Mouse (Mus musculus) urinary bladder, postnatal 14 days (tissue): Measurements from ENCODE around the gene App.
A peak's percentile ranks its signal among the peaks of the same experiment; 100 is the strongest.

Experiments
- DNase-seq: peaks from one replicate; pipeline ENCODE4 v3.0.0; 2021; ENCODE audit warnings: low spot score

The App gene

DNA sequence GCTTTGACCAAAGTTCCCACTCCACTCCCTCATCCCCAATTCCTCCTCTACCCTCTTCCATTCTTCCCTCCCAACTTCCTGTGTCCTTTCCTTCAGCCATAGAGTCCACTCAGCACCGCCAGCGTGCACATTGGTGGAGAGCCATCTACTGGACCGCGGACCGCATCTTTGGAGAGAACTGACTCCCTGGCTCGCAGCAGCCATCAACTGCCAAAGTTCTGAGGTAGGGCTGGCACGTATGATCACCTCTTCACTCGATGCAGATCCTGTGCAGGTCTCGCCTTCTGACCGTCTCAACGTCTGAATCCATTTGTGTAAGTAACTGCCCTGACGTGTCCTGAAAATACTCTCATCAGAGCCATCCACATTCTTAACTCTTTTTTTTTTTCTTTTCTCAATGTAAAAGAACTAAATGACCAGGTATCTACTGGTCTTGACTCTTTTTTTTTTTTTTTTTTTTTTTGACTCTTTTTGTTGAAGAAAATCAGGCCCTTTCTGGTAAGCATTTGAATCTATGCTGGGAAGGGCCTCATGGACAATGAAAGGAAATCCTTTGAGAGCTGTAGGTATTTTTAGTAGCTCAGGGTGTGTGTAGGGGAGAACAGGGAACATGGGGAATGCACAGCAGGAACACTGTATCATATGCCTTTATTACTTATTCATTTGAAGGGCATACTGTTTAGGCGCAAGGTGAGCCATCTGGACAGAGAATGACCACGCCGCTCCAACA is 200.0 kb downstream of the App start:
- DNase-seq, result no peak

- no peak for DNase-seq
Measured at GRCm38 (mm10) chr16:84971535-84972330, 201.8 kb downstream of the App start.

- DNase-seq, result no peak
Measured at GRCm38 (mm10) chr16:84969026-84969425, 204.5 kb downstream of the App start.

GRCm38 (mm10) chr16:84966983-84967382 is 206.6 kb downstream of the App start:
- no peak for DNase-seq

DNA sequence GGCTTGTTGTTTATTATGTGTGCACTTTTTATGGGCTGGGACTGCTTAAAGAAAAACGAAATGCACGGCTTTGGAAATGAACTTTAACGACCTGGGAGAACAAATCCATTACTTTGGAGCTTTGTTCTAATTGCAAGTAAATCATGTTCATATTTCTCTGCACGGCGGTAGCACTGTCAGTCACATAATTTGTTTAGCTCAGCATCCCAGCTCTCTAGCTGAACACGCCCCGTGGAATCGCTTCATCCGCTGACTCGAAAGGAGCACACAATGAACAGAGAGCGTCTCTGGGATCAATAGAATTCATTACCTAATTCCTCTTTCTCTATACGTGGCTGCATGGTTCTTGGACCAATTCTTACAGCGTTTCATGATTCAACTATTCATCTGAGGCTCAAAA is 207.5 kb downstream of the App start:
- no peak for DNase-seq

- no peak for DNase-seq
Measured at GRCm38 (mm10) chr16:84963960-84964359, 209.6 kb downstream of the App start.

DNA sequence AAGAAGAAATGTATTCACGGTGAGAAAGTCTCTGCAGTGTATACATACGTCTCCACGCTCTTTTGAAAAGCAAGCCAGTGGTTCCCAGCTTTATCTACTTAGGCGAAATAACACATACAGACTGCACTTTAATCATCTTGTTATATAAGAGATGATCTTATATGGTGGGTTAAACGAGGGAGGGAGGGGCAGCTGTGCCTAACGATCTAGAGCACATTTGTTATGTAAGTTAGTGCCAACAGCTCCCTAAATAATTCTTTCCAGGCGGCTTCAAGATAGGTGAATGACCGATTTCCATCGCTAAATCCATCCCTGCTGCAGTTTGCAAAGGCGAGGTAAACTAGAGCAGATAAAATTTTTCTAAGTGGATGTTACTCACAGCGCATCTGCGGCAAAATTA is 210.0 kb downstream of the App start:
- no peak for DNase-seq

DNA sequence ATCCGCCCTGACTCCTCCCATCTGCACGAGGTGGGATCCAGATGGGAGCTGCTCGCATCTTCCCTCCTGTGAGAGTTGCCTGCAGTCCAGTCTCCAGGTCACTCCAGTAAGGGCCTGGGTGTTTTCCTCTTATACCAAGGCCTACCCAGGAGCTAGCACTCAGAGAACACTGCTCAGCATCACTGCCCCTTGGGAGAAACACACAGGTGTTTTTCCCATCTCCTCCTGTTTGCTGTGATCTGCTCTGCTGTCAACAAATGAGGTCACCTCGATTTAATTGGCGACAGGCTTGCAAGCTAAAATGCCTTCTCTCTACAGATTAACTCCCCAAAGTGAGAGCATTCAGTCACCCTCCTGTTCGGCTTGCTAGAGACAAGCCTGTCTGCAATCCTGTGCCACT is 216.3 kb downstream of the App start:
- no peak for DNase-seq

DNA sequence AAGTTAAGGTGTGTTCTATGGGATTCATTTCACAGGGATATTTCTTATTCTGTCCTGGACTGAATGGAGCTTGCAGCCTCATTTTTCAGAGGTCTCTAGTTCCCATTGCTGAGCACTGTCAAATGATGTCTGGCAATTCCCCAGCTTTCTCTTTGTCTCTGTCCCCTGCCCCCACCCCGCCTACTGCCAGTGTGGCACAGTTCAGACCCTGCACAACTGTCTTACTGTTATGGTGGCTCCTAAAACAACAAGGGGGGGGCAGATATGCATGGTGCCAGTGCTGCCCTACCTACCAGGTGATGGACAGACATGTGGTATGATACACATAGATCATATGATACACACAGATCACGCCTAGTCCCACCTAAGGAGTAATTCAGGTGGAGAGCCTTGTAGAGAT is 216.9 kb downstream of the App start:
- DNase-seq, result no peak

- no peak for DNase-seq
Measured at GRCm38 (mm10) chr16:84955840-84956239, 217.7 kb downstream of the App start.

DNA sequence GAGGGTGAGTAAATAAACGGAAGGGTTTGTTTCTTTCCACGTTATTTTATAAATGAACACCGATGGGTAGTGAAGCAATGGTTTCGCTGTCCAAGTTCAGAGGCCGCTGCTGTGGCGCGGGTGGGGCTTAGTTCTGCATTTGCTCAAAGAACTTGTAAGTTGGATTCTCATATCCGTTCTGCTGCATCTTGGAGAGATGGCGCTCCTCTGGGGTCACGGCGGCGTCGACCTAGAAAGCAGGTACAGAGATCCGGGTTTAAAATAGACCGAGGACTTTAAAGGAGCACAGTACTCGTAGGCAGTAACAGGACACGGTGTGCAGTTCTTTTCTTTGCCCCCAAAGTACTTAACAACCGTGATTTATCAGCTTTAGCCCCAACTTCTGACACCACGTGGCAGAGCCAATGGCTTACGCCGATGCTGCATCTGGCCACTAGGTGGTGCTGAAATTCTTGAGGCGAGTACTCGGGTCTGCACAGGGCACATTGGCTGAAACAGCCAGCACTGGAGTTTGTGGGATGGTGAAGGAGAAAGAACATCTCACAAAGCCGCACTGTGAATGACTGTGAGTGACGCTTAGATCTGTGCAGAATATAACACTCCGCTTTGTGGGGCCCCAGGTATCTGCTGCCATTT is 218.2 kb downstream of the App start:
- peak; percentile 89 for DNase-seq

DNA sequence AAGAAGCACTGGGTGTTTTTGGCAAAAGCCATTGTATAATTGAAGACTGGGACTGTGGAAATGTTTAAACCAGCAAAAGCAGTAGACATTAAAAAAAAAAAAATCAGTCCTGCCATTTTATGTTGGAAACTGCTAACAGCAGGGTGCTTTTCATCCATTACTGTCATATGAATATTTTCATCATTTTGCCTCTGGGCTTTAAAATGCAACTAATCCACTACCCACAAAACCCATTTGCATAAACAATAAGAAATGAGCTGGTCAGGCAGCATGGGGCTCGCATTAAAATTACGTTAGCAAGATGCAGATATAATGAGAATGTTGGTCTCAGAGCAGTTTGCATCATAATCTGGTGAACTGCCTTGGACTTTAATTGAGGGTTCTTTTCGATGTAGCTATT is 242.5 kb downstream of the App start:
- DNase-seq, result no peak

DNA sequence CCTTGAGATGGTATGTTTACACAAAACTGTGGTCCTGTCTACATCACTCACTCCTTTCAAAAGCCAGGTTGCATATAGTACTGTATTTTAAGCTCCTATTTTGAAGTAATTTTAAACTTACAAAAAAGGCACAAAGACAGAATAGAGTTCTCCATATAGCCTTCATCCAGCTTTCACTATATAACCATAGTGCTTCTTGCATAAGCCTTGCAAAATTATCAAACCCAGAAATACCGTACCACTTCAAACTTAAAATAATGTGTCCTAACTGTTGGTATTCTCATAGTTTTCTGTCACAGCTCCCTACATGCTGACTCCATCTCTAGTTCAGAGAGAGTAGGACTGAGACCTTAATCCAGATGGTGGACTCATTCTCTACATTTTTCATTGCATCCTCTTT is 245.7 kb downstream of the App start:
- DNase-seq, result no peak

- DNase-seq, result no peak
Measured at GRCm38 (mm10) chr16:84919649-84920308, 253.8 kb downstream of the App start.

GRCm38 (mm10) chr16:84919087-84919486 is 254.5 kb downstream of the App start:
- DNase-seq, result no peak

- DNase-seq, result no peak
Measured at GRCm38 (mm10) chr16:84916772-84917171, 256.8 kb downstream of the App start.

DNA sequence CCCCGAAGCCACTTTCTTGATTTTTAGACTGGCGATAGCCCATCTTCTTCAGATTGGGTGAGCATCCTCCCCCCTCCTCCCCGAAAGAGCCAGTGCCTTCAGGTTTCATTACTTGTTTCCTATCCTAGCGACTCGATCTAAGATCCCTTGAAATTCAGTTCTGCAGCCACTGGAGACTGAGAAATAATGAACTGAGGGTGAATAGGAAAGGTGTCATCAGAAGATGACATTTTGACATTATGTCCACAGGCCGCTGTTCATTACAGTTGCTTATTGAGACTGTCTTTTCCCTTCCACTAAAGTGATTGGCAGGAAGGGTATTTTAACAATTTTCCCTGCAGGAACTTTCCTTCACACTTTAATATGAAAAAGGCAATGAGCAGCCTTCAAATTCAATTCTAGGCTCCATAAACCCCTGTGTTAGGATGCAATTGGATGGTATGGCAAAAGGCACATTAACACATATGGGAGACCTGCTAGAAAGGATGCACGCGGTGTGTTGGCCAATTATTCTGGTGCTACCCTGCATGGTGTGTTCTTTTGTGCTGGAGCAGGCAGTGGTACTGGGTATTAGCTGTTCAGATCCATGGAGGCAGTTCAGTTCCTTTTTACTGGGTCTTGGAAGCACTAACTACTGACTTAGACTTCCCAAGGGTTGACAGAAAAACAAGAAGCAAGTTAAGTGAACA is 261.9 kb downstream of the App start:
- DNase-seq, result no peak

GRCm38 (mm10) chr16:84902995-84903394 is 270.6 kb downstream of the App start:
- DNase-seq, result no peak
